Mouse (Mus musculus) lung, postnatal 4 days (tissue): ENCODE results near the gene Cc2d1b.

Experiments
- DNase-seq, 2 experiments: peaks; one replicate each; pipeline ENCODE4 v3.0.0; 2021

The Cc2d1b gene

DNA sequence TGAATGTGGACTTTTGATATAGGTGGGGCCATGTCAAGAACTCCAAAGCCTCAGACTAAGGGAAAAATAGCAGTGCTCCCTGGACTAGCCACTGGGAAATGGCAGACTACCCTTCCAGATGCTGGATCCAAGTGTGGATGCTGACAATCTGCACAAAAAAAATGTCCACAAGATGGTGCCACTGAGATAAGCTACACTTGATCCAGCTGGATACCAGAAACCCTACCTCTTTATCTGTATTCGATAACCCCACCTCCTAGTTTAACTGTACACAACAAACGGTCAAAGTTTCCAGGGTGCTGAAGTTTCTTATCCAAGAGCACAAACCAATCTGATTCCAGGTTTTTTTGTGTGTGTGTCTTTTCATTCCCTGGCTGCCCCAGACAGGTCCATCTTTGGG is 44.7 kb downstream of the Cc2d1b start:
- DNase-seq: peak in 1 of 2 experiments; percentile 6
